Mouse (Mus musculus) G1E (cell line): ENCODE results near the gene Nrxn3.

ENCODE experiments used
- CTCF ChIP-seq: IDR thresholded peaks from 2 replicates; pipeline ENCODE4 v1.5.1; 2012; ENCODE audit warnings: low read depth, low read length, inconsistent platforms, mixed read lengths
- GATA1 ChIP-seq: IDR thresholded peaks from 2 replicates; pipeline ENCODE4 v1.6.1; 2012; ENCODE audit warnings: borderline replicate concordance, low read length, inconsistent platforms, mixed read lengths
- POLR2AphosphoS5 ChIP-seq: IDR thresholded peaks from 2 replicates; pipeline ENCODE4 v1.6.1; 2012; ENCODE audit warnings: low read depth, low read length, inconsistent platforms; ENCODE audit not compliant: insufficient replicate concordance
- TAL1 ChIP-seq: conservative IDR thresholded peaks from 2 replicates; pipeline ENCODE4 v1.6.1; 2012; ENCODE audit warnings: low read depth, low read length, inconsistent platforms, mixed read lengths

DNA sequence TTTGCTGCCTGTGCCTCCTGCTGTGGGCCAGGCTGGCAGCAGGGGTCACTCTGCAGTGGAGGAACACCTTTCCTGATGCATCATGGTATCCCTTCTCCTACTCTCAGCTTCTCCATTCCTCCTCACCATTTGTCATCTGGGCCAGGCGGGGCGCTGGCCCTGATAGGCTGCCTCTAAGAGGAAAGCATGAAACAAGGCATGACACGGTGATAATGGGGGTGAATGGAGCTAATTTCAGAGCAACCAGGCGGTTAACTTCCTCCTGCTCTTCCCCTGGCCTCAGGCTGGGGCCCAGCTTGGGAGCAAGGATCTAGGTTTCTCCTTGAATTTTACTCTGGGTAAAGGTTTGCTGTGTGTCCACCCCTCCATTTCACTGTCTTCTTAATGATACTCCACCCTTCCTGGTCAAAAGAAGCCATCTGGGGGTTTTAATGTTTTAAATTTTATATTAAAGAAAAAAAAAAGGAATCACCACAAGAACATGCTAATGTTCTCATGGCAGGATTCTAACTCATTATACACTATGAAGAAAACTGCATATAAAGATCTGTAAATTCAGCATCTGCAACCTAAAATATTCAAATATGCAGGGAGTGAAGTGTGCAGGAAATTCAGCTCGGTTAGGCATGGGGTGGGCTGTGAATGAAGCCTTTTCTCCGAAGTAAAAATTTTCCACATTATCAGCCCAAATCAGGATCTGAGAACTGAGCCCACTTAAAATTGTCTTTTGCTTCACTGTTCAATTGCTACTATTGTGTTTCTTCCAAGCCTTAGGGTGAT, 127.9 kb downstream of the Nrxn3 start:
- TF ChIP-seq CTCF (no peak), POLR2AphosphoS5 (no peak), GATA1 (no peak), TAL1 (no peak)
